Mouse (Mus musculus): ENCODE data around the gene Vmn2r61. TPM values are rescaled to one million over a fixed set of nuclear protein-coding genes. Genes with fewer than 3 reads are reported as not detected.

Vmn2r61 gene
- not detected in 2 replicates for polyA plus RNA-seq (2014; fragmentation: Nextera tagmentation; extraction: Ambion mirVana)

GRCm38 (mm10) chr7:42259753-42260152, at the start of gene Vmn2r61:
Vmn2r61 (plus strand) TSS chr7:42260053.
- no peak within 1 kb of the TSS for H3K4me2 ChIP-seq (ENCODE audit: low read length)
- ATAC-seq = no peak
- WGBS = 78% methylated on average over 1 of the region's 1 CpGs

More at GRCm38 (mm10) chr7:42259753-42260152, at the start of gene Vmn2r61:
- Histone ChIP-seq H3K4me1 (ENCODE audit: control insufficient read depth, insufficient read depth, low read length) (no peaks in the 10 kb centered on the region), H3K27ac (ENCODE audit: low read depth, low read length) (no peak within 1 kb of the TSS), H3K4me3 (ENCODE audit: low read depth, low read length) (no peak within 1 kb of the TSS), H3K36me3 (ENCODE audit: control insufficient read depth, insufficient read depth, low read length) (no peaks in the 10 kb centered on the region), H3K9ac (ENCODE audit: low read length) (no peak within 1 kb of the TSS), H3K9me3 (replicated peaks; ENCODE audit: control insufficient read depth, low read length) (0 out of 2 replicates have a peak, but pooled peaks cover 10% of the 10 kb centered on the region), H3K27me3 (replicated peaks; ENCODE audit: control insufficient read depth, insufficient read depth, low read length) (no peaks in the 10 kb centered on the region)
- DNase-seq (ENCODE audit: low spot score) = no peak

Other genes with a start within 250 kb of the Vmn2r61 start
- not detected in 2 replicates for gene Vmn2r59, start 201.0 kb upstream of the Vmn2r61 start, polyA plus RNA-seq (2014; fragmentation: Nextera tagmentation; extraction: Ambion mirVana)
- not detected in 2 replicates for gene Vmn2r60, start 152.3 kb upstream of the Vmn2r61 start, polyA plus RNA-seq (2014; fragmentation: Nextera tagmentation; extraction: Ambion mirVana)
- not detected in 2 replicates for gene 4933421I07Rik, start 188.1 kb downstream of the Vmn2r61 start, polyA plus RNA-seq (2014; fragmentation: Nextera tagmentation; extraction: Ambion mirVana)
- gene Zfp141, start 245.7 kb downstream of the Vmn2r61 start, polyA plus RNA-seq (2014; fragmentation: Nextera tagmentation; extraction: Ambion mirVana) = 11.4 and 14.9 TPM in 2 replicates